Mouse (Mus musculus): Measurements from ENCODE around the gene Lss. TPM values are rescaled to one million over a fixed set of nuclear protein-coding genes. Genes with fewer than 3 reads are reported as not detected.
A peak's percentile ranks its signal among the peaks of the same experiment; 100 is the strongest.

Lss gene
- polyA plus RNA-seq, 1 experiment from 2014 or later = 23.2 TPM

- Histone ChIP-seq H3K4me2 (no peak overlapping the region), H3K27ac (no peak overlapping the region), H3K36me3 (no peaks in the 10 kb centered on the region), H3K9ac (no peak overlapping the region), H3K4me1 (no peaks in the 10 kb centered on the region), H3K4me3 (no peak overlapping the region), H3K27me3 (no peaks in the 10 kb centered on the region), H3K9me3 (no peaks in the 10 kb centered on the region)
- WGBS = 83% methylated on average over 22 of the region's 22 CpGs
- ATAC-seq (ENCODE audit: borderline replicate concordance, extremely low read depth, low FRiP score, low TSS enrichment) = no peak
Measured at GRCm38 (mm10) chr10:76569996-76570685, 38.8 kb downstream of the Lss start.

- H3K4me1 ChIP-seq = no peaks in the 10 kb centered on the region
- H3K27me3 ChIP-seq = no peaks in the 10 kb centered on the region
- no peak overlapping the region for H3K4me3 ChIP-seq
- 56% methylated on average over 2 of the region's 2 CpGs for WGBS
- no peaks in the 10 kb centered on the region for H3K36me3 ChIP-seq
- no peak overlapping the region for H3K27ac ChIP-seq
- H3K9me3 ChIP-seq = no peaks in the 10 kb centered on the region
- H3K9ac ChIP-seq = no peak overlapping the region
- ATAC-seq (ENCODE audit: borderline replicate concordance, extremely low read depth, low FRiP score, low TSS enrichment) = no peak
- no peak overlapping the region for H3K4me2 ChIP-seq
Measured at GRCm38 (mm10) chr10:76571070-76571469, 39.7 kb downstream of the Lss start.

GRCm38 (mm10) chr10:76572151-76572550 lies 40.8 kb downstream of the Lss start:
- 79% methylated on average over 3 of the region's 3 CpGs for WGBS
- no peak for ATAC-seq (ENCODE audit: borderline replicate concordance, extremely low read depth, low FRiP score, low TSS enrichment)
- Histone ChIP-seq H3K27me3 (no peaks in the 10 kb centered on the region), H3K4me2 (no peak overlapping the region), H3K4me3 (no peak overlapping the region), H3K27ac (no peak overlapping the region), H3K4me1 (no peaks in the 10 kb centered on the region), H3K36me3 (no peaks in the 10 kb centered on the region), H3K9me3 (no peaks in the 10 kb centered on the region), H3K9ac (no peak overlapping the region)

- H3K27ac ChIP-seq = no peak within 1 kb of the TSS
- ATAC-seq (ENCODE audit: borderline replicate concordance, extremely low read depth, low FRiP score, low TSS enrichment) = no peak
- 66% methylated on average over 3 of the region's 3 CpGs for WGBS
- no peak within 1 kb of the TSS for H3K4me3 ChIP-seq
- no peaks in the 10 kb centered on the region for H3K9me3 ChIP-seq
- no peak within 1 kb of the TSS for H3K9ac ChIP-seq
- no peaks in the 10 kb centered on the region for H3K27me3 ChIP-seq
- no peak within 1 kb of the TSS for H3K4me2 ChIP-seq
- no peaks in the 10 kb centered on the region for H3K4me1 ChIP-seq
- H3K36me3 ChIP-seq = no peaks in the 10 kb centered on the region
Measured at GRCm38 (mm10) chr10:76575374-76575773, 44.0 kb downstream of the Lss start, which contains the start of gene Ftcd. Gene Ftcd (plus strand): TSS chr10:76575648.

GRCm38 (mm10) chr10:76576920-76577319 lies 45.5 kb downstream of the Lss start:
- H3K9ac ChIP-seq = no peak overlapping the region
- H3K4me1 ChIP-seq = no peaks in the 10 kb centered on the region
- H3K27me3 ChIP-seq = no peaks in the 10 kb centered on the region
- H3K9me3 ChIP-seq = no peaks in the 10 kb centered on the region
- no peaks in the 10 kb centered on the region for H3K36me3 ChIP-seq
- no peak overlapping the region for H3K4me2 ChIP-seq
- H3K27ac ChIP-seq = no peak overlapping the region
- WGBS = 57% methylated on average over 7 of the region's 7 CpGs
- H3K4me3 ChIP-seq = no peak overlapping the region
- ATAC-seq (ENCODE audit: borderline replicate concordance, extremely low read depth, low FRiP score, low TSS enrichment) = no peak

- no peaks in the 10 kb centered on the region for H3K4me1 ChIP-seq
- H3K4me2 ChIP-seq = peak overlapping the region; percentile 15
- no peak overlapping the region for H3K9ac ChIP-seq
- no peak overlapping the region for H3K27ac ChIP-seq
- no peaks in the 10 kb centered on the region for H3K9me3 ChIP-seq
- 16% methylated on average over 10 of the region's 10 CpGs for WGBS
- peak; percentile 32; the same call in 1 of the 2 replicates for ATAC-seq (ENCODE audit: borderline replicate concordance, extremely low read depth, low FRiP score, low TSS enrichment)
- no peaks in the 10 kb centered on the region for H3K36me3 ChIP-seq
- no peaks in the 10 kb centered on the region; the same call in 1 of the 2 replicates for H3K27me3 ChIP-seq
- H3K4me3 ChIP-seq = no peak overlapping the region
Measured at GRCm38 (mm10) chr10:76584138-76584537, 52.8 kb downstream of the Lss start.

GRCm38 (mm10) chr10:76586190-76586589 lies 54.8 kb downstream of the Lss start:
- H3K27me3 ChIP-seq = no peaks in the 10 kb centered on the region; the same call in 1 of the 2 replicates
- WGBS = 4% methylated on average over 1 of the region's 1 CpGs
- no peak overlapping the region for H3K27ac ChIP-seq
- no peak overlapping the region for H3K4me3 ChIP-seq
- no peak overlapping the region for H3K4me2 ChIP-seq
- no peak for ATAC-seq (ENCODE audit: borderline replicate concordance, extremely low read depth, low FRiP score, low TSS enrichment)
- H3K9me3 ChIP-seq = no peaks in the 10 kb centered on the region
- no peaks in the 10 kb centered on the region for H3K36me3 ChIP-seq
- H3K9ac ChIP-seq = no peak overlapping the region
- no peaks in the 10 kb centered on the region for H3K4me1 ChIP-seq

- H3K9me3 ChIP-seq = no peaks in the 10 kb centered on the region
- no peaks in the 10 kb centered on the region for H3K36me3 ChIP-seq
- H3K4me2 ChIP-seq = no peak overlapping the region
- no peak overlapping the region for H3K27ac ChIP-seq
- H3K27me3 ChIP-seq = no peaks in the 10 kb centered on the region
- H3K4me3 ChIP-seq = no peak overlapping the region
- no peaks in the 10 kb centered on the region for H3K4me1 ChIP-seq
- no peak for ATAC-seq (ENCODE audit: borderline replicate concordance, extremely low read depth, low FRiP score, low TSS enrichment)
- no peak overlapping the region for H3K9ac ChIP-seq
- WGBS = 69% methylated on average over 11 of the region's 11 CpGs
Measured at GRCm38 (mm10) chr10:76590197-76590596, 58.8 kb downstream of the Lss start.

- H3K27me3 ChIP-seq = no peaks in the 10 kb centered on the region
- WGBS = 90% methylated on average over 31 of the region's 31 CpGs
- peak; percentile 15; the same call in 1 of the 2 replicates for ATAC-seq (ENCODE audit: borderline replicate concordance, extremely low read depth, low FRiP score, low TSS enrichment)
- H3K9ac ChIP-seq = no peak overlapping the region
- no peak overlapping the region for H3K4me2 ChIP-seq
- H3K4me1 ChIP-seq = no peaks in the 10 kb centered on the region
- no peak overlapping the region for H3K4me3 ChIP-seq
- no peaks in the 10 kb centered on the region for H3K9me3 ChIP-seq
- no peak overlapping the region for H3K27ac ChIP-seq
- peaks cover 13% of the 10 kb centered on the region for H3K36me3 ChIP-seq
Measured at GRCm38 (mm10) chr10:76596338-76596737, 65.0 kb downstream of the Lss start.

- Histone ChIP-seq H3K27me3 (no peaks in the 10 kb centered on the region), H3K4me1 (no peaks in the 10 kb centered on the region), H3K9ac (no peak overlapping the region), H3K4me3 (no peak overlapping the region), H3K27ac (no peak overlapping the region), H3K36me3 (peaks cover 66% of the 10 kb centered on the region), H3K4me2 (no peak overlapping the region), H3K9me3 (no peaks in the 10 kb centered on the region)
- whole genome bisulfite sequencing = 65% methylated on average over 3 of the region's 3 CpGs
- no peak for ATAC-seq (ENCODE audit: borderline replicate concordance, extremely low read depth, low FRiP score, low TSS enrichment)
Measured at GRCm38 (mm10) chr10:76602690-76603089, 71.3 kb downstream of the Lss start.
